Mouse (Mus musculus) midbrain, embryonic 15.5 days (tissue): Measurements from ENCODE around the gene Bcl7c. TPM values are rescaled to one million over a fixed set of nuclear protein-coding genes. Genes with fewer than 3 reads are reported as not detected.

Experiments
- ATAC-seq: fragments of 200-750 bp; cut with Nextera tagmentation; replicated peaks from 2 replicates; pipeline ENCODE4 v1.8.0; 2017; ENCODE audit warnings: moderate TSS enrichment
- H3K27ac ChIP-seq: fragments of 300-500 bp; sonication (generic); 2 replicates; pipeline ENCODE4 v1.5.1; 2015; ENCODE audit warnings: mild to moderate bottlenecking, inconsistent platforms
- H3K27me3 ChIP-seq: fragments of 300-500 bp; sonication (generic); replicated peaks from 2 replicates; pipeline ENCODE4 v1.6.1; 2015; ENCODE audit warnings: inconsistent platforms
- H3K36me3 ChIP-seq: fragments of 300-500 bp; sonication (generic); replicated peaks from 2 replicates; pipeline ENCODE4 v1.6.1; 2015; ENCODE audit warnings: inconsistent platforms
- H3K4me1 ChIP-seq: fragments of 300-500 bp; sonication (generic); 2 replicates; pipeline ENCODE4 v1.6.1; 2015; ENCODE audit warnings: inconsistent platforms
- H3K4me2 ChIP-seq: fragments of 300-500 bp; sonication (generic); 2 replicates; pipeline ENCODE4 v1.6.1; 2015; ENCODE audit warnings: inconsistent platforms, mild to moderate bottlenecking, moderate library complexity
- H3K4me3 ChIP-seq: fragments of 300-500 bp; sonication (generic); 2 replicates; pipeline ENCODE4 v1.5.1; 2015; ENCODE audit warnings: mild to moderate bottlenecking, inconsistent platforms
- H3K9ac ChIP-seq: fragments of 300-500 bp; sonication (generic); 2 replicates; pipeline ENCODE4 v1.6.1; 2015; ENCODE audit warnings: mild to moderate bottlenecking, inconsistent platforms
- H3K9me3 ChIP-seq: fragments of 300-500 bp; sonication (generic); 2 replicates; pipeline ENCODE4 v1.6.1; 2016; ENCODE audit warnings: inconsistent platforms
- WGBS: fragments of 180-500 bp; shearing (Covaris S2); methylation state at CpG from one replicate; pipeline ENCODE4 v1.1.7; 2015; ENCODE audit warnings: mixed read lengths; 5-methylcytosine and 5-hydroxymethylcytosine counted together
- polyA plus RNA-seq: library from polyadenylated mRNA; unstranded; fragments of >200 nt; fragmentation: Nextera tagmentation; extraction: Ambion mirVana; gene quantifications from 2 replicates; pipeline ENCODE4 v1.2.1, GENCODE M21; 2015

The Bcl7c gene
- polyA plus RNA-seq, 1 experiment from 2014 or later: 52.9 TPM

DNA sequence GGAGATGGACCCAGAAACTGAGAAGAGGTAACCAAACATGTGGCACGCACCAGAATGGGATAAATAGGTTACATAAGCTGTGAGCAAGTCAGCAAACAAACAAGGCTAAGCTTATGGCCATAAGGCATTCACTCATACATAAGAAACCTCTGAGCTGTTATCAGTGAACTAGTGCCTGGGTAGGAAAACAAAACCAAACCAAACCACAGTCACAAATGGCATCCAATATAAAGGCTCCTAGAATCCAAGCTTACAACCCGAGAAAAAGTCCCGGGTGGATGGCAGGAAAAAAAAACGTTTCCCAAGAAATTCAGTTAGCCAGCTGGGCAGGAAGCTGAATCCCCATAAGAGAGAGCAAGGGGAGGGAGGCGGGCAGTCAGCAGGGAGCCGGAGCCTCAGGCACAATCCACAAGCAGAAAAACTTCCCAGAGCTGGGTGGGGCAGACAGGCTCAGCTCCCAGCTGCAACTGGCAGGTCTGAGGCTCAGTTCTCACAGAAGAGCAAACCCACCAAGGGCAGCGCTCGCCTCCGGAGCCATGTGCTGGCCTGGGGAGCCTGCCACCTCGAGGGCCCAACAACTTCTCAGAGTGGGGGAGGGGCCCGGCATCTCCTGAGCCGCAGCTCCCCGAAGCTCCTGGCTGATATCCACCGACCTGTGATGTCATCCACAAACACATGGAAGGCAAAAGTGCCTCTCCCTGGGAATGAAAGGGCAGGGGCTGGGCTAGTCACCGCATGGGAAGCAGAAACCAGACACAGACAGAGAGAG, 17.3 kb downstream of the Bcl7c start:
- H3K4me2 ChIP-seq: peak overlapping the region; percentile 32
- no peak overlapping the region for H3K4me3 ChIP-seq
- H3K9me3 ChIP-seq: no peaks in the 10 kb centered on the region
- H3K36me3 ChIP-seq: peaks cover 8% of the 10 kb centered on the region; the same call in 1 of the 2 replicates
- no peaks in the 10 kb centered on the region for H3K27me3 ChIP-seq
- WGBS: 6% methylated on average over 15 of the region's 15 CpGs
- 0 out of 2 replicates have a peak, but pooled peaks have one; percentile 30 for ATAC-seq
- peaks cover 7% of the 10 kb centered on the region for H3K4me1 ChIP-seq
- no peak overlapping the region for H3K9ac ChIP-seq
- H3K27ac ChIP-seq: peak overlapping the region; percentile 40

DNA sequence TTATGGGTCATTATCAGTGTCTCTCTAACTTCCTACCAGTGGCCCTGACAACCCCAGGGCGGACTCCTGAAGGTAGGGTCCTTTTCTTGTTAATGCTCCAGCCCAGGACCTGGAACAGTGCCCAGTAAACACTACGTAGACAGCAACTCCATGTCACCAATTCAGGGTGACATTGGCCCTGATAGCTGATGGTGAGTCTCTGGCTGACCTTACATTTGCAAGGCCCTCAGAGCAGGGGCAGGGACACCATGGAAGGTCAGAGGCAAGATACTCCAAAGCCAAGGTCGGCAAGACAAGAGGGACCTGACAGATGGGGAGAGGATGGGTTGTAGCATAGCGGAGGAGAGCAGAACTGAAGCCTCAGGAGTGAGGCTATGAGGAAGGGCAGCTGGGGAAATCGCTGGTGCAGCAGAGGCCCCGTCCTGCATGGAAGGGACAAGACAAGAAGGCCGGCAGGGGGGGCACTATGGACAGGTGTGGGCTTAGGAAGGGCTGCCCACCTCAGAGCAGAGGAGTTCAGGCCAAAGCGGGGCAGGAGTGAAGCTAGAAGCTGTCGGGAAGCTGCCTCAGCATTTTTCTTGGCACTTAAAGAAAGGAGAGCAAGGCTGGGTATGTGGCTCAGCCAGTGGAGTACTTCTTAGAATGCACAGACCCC, 19.0 kb downstream of the Bcl7c start:
- Histone ChIP-seq H3K27me3 (no peaks in the 10 kb centered on the region), H3K9me3 (no peaks in the 10 kb centered on the region), H3K27ac (no peak overlapping the region), H3K36me3 (peaks cover under 1% of the 10 kb centered on the region; the same call in 1 of the 2 replicates), H3K4me2 (no peak overlapping the region), H3K9ac (no peak overlapping the region), H3K4me3 (no peak overlapping the region), H3K4me1 (peaks cover 7% of the 10 kb centered on the region)
- 75% methylated on average over 9 of the region's 9 CpGs for WGBS
- ATAC-seq: no peak

DNA sequence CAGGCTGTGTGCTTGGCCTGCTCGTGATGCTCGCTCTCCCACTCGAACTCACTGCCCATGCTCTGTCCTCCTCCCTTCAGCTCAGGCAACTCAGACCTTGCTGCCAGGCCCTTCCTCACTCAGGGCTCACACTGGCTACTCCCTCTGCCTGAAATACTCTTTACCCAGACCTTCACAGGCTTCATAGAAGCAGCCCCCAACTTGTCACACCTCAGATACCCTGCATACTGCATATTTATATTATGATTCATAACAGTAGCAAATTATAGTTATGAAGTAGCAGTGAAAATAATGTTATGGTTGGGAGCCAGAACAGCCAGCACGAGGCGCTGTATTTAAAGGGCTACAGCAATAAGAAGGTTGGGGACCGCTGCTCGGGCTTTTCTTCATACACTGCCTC, 19.8 kb downstream of the Bcl7c start:
- Histone ChIP-seq H3K9me3 (no peaks in the 10 kb centered on the region), H3K4me2 (no peak overlapping the region), H3K4me3 (no peak overlapping the region), H3K9ac (no peak overlapping the region), H3K36me3 (no peaks in the 10 kb centered on the region), H3K4me1 (peaks cover 7% of the 10 kb centered on the region), H3K27ac (no peak overlapping the region), H3K27me3 (no peaks in the 10 kb centered on the region)
- ATAC-seq: no peak
- WGBS: 84% methylated on average over 7 of the region's 7 CpGs

DNA sequence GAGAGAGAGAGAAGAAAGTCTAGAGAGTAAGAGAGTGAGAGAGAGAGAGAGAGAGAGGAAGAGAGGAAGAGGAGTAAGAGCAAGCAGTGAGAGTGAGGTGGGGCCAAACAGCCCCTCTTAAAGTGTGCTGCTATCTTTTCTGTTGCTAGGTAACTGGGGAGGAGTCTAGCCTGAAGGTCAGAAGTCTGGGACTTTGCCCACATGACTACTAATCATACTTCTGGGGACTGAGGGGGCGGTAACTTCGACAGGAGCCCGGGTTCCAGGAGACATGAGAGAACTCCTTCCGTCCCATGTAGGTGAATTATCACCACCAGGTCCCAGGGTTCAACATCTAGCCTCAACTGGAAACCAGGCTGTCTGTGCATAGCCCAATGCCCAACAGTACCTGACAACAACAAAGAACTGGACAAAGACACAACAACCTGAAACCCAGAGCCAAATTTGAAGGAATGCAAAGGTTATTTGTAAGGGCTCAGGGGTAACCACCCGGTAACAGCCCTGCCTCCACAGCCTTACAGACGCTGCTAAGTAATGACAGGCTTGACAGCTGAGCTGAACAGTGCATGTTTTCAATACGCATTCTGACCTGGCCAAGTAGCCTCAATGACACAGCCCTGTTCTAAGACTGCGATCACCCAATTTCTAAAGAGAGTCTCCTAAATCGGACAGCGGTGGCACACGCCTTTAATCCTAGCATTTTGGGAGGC, 21.8 kb downstream of the Bcl7c start:
- no peaks in the 10 kb centered on the region for H3K27me3 ChIP-seq
- H3K4me3 ChIP-seq: no peak overlapping the region
- H3K9ac ChIP-seq: no peak overlapping the region
- no peak overlapping the region for H3K27ac ChIP-seq
- no peak overlapping the region for H3K4me2 ChIP-seq
- no peaks in the 10 kb centered on the region for H3K36me3 ChIP-seq
- no peaks in the 10 kb centered on the region for H3K9me3 ChIP-seq
- no peak for ATAC-seq
- 89% methylated on average over 11 of the region's 11 CpGs for WGBS
- peaks cover 7% of the 10 kb centered on the region for H3K4me1 ChIP-seq

DNA sequence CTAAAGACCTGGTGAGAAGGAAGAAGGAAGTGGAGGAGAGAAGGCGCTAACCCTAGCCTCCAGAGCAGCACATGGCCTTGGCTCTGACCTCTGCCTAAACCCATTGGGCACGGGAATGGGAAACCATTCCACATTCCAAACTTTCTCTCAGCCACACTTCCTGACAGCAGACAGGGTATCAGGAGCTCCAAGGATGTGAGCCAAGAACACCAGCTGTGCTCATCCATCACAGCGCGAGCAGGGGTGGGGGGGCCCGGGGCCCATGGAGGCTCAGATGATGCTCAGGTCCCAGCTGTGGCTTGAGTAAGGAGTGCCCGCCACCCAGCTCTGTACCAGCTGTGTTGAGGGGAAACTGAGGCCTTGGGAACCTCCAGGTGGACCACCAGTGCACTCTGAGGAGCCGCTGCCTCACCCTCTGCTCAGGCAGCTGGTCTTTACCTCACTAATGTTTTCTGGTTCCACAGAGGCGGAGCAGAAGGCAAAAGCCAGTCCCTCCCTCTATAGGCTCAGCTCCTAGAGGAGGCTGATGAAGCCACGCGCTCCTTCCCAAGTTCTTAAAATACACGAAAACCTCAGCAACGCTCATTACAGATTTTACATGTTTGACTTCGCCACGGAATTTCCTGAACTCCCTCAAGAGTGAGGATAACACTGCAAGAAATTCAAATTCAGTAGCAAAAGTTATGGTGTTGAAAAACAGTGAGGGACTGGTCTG, 23.3 kb downstream of the Bcl7c start:
- no peaks in the 10 kb centered on the region for H3K4me1 ChIP-seq
- no peak overlapping the region for H3K9ac ChIP-seq
- H3K9me3 ChIP-seq: no peaks in the 10 kb centered on the region
- no peak for ATAC-seq
- no peaks in the 10 kb centered on the region for H3K36me3 ChIP-seq
- 81% methylated on average over 14 of the region's 14 CpGs for WGBS
- no peak overlapping the region for H3K4me3 ChIP-seq
- no peak overlapping the region for H3K27ac ChIP-seq
- no peak overlapping the region for H3K4me2 ChIP-seq
- H3K27me3 ChIP-seq: no peaks in the 10 kb centered on the region

DNA sequence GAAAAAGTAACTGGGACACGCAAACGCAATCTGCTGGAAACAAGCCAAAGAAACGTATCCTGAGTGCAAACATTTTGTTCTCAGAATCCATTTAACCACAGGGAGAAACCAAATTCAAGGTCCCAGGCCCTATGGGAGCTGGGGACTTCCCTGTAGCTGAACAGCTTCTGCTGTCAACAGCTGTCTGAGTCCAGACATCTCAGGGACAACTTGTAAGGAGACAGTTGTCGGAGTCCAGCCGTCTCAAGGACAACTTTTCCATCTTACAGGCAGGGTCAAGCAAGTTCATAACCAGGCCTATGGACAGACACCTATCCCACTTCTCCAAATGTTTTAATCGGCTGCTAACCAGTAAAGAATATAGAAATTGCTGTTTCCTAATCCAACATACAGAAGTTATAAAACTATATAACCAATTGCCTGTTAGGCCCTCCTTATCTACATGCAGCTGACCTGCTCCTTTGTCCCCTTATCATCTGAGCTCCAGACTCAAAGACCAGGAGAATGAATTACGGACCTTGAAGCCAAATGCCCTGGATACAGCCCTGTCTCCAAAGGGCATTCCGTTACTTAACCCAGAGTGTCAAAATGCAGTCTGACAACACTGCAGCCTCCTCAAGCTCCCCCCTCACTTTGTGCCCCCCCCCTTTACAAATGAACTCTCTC, 26.7 kb downstream of the Bcl7c start:
- no peak overlapping the region for H3K4me2 ChIP-seq
- no peak overlapping the region for H3K9ac ChIP-seq
- no peaks in the 10 kb centered on the region; the same call in 1 of the 2 replicates for H3K36me3 ChIP-seq
- H3K27me3 ChIP-seq: no peaks in the 10 kb centered on the region
- ATAC-seq: no peak
- no peak overlapping the region for H3K4me3 ChIP-seq
- H3K9me3 ChIP-seq: no peaks in the 10 kb centered on the region
- WGBS: 91% methylated on average over 8 of the region's 8 CpGs
- H3K4me1 ChIP-seq: no peaks in the 10 kb centered on the region
- H3K27ac ChIP-seq: no peak overlapping the region

DNA sequence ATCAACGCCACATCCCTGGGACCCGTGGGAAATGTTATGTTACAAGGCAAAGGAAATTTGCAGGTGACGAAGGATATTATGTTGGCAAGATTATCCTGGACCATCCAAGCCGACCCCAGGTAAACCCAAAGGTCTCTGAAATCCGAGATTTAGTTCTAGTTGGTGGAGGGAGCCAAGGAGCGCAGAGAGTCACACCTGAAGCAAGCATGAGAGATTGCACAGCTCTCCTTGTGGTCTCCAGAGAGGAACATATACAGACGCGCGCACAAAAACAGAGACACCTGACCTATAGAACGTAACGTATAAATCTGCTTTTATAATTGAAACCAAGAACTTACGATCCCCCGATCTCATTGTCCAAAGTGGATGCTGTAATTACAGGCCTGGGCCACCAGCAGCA, 28.2 kb downstream of the Bcl7c start:
- WGBS: 93% methylated on average over 13 of the region's 13 CpGs
- ATAC-seq: no peak
- H3K36me3 ChIP-seq: no peaks in the 10 kb centered on the region; the same call in 1 of the 2 replicates
- no peaks in the 10 kb centered on the region for H3K27me3 ChIP-seq
- H3K4me3 ChIP-seq: no peak overlapping the region
- no peak overlapping the region for H3K9ac ChIP-seq
- no peak overlapping the region for H3K27ac ChIP-seq
- H3K4me2 ChIP-seq: no peak overlapping the region
- H3K4me1 ChIP-seq: peaks cover under 1% of the 10 kb centered on the region; the same call in 1 of the 2 replicates
- no peaks in the 10 kb centered on the region for H3K9me3 ChIP-seq

DNA sequence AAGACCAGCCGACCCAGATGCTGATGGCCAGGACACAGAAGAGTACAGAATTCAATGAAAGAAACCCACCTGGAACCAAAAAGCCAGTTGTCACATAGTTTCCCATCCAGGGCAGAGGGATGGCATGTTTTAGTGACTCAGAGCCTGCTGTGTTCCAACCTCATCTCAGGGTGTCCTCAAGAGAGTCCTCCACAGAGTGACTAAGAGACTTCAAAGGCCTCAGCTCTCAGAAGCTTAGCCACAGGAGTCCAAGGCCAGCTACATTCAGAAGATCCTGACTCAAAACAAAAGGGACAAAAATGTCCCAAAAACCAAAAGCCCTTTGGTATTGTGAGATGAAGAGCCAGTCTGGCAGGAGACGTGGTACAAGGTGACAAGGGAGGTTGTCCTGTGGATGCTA, 29.9 kb downstream of the Bcl7c start:
- Histone ChIP-seq H3K36me3 (no peaks in the 10 kb centered on the region; the same call in 1 of the 2 replicates), H3K4me2 (no peak overlapping the region), H3K4me1 (peaks cover 6% of the 10 kb centered on the region; the same call in 1 of the 2 replicates), H3K9me3 (no peaks in the 10 kb centered on the region), H3K27me3 (no peaks in the 10 kb centered on the region), H3K9ac (no peak overlapping the region; the same call in 1 of the 2 replicates), H3K4me3 (no peak overlapping the region), H3K27ac (no peak overlapping the region)
- WGBS: 58% methylated on average over 2 of the region's 2 CpGs
- no peak for ATAC-seq

DNA sequence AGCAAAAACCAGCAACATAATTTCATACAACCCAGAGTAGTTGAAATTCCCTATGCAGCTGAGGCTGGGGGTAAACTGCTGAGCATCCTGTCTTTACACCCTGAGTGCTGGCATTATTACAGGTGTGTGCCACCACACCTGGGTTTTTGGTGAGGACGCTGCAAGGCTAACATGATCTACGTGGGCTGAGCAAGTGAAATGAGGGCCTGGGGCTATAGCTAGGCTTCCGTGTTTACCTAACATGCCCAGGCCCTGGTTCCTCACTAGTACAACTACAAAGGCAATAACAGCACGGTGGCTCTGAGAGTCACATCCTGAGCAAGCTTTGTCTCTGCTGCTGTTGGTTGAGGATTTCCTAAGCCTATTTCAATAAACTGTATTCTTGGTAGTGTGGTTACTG, 31.1 kb downstream of the Bcl7c start:
- Histone ChIP-seq H3K4me1 (peaks cover 6% of the 10 kb centered on the region; the same call in 1 of the 2 replicates), H3K9me3 (no peaks in the 10 kb centered on the region), H3K9ac (no peak overlapping the region), H3K4me3 (no peak overlapping the region), H3K4me2 (no peak overlapping the region), H3K27ac (no peak overlapping the region), H3K27me3 (no peaks in the 10 kb centered on the region), H3K36me3 (no peaks in the 10 kb centered on the region; the same call in 1 of the 2 replicates)
- WGBS: 92% methylated on average over 4 of the region's 4 CpGs
- no peak for ATAC-seq

DNA sequence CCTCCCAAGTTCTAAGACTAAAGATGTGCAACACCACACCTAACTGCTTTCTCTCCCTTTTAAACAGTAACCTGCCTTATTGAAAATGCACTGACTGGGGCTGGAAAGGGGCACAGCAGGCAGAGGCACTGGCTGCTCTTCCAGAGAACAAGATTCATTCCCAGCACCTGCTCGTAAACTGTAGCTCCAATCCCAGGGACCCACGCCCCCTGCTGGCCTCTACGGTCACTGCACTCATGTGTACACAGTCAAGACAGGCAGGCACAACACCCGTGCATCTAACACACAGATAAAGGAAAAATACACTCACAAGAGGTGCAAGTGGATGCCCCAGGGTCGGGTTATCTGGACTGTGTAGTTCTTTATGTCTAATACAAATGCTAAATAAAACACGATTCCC, 31.7 kb downstream of the Bcl7c start:
- Histone ChIP-seq H3K27me3 (no peaks in the 10 kb centered on the region), H3K27ac (no peak overlapping the region), H3K4me3 (no peak overlapping the region), H3K36me3 (no peaks in the 10 kb centered on the region; the same call in 1 of the 2 replicates), H3K4me1 (peaks cover 6% of the 10 kb centered on the region; the same call in 1 of the 2 replicates), H3K4me2 (no peak overlapping the region), H3K9me3 (no peaks in the 10 kb centered on the region), H3K9ac (no peak overlapping the region)
- ATAC-seq: no peak
- WGBS: 70% methylated on average over 6 of the region's 6 CpGs

DNA sequence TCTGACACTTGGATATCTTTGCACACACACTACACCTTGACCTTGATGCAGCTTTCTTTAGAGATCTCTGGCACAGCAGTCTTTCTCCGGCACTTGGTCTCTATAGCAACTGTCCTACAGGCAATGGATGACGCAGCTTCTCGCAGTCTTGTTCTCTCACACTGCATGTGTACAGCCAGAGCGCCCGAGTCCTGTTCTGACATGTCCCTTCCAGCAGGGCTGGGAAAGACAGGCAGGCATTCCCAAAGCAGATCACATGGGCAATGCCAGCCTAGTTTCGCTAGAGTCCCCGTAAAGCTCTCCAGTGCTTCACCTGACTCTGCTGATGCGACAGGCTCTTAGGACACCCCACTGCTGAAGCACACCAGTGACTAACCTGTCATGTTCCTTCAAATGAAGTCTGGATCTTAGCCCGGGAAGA, 33.3 kb downstream of the Bcl7c start:
- Histone ChIP-seq H3K36me3 (no peaks in the 10 kb centered on the region; the same call in 1 of the 2 replicates), H3K27me3 (no peaks in the 10 kb centered on the region), H3K9me3 (no peaks in the 10 kb centered on the region), H3K4me1 (peaks cover 6% of the 10 kb centered on the region; the same call in 1 of the 2 replicates), H3K4me3 (no peak overlapping the region), H3K27ac (peak overlapping the region; percentile 66), H3K9ac (peak overlapping the region; percentile 2; the same call in 1 of the 2 replicates), H3K4me2 (no peak overlapping the region)
- WGBS: 75% methylated on average over 9 of the region's 9 CpGs
- no peak; the same call in 1 of the 2 replicates for ATAC-seq
